Mouse (Mus musculus) ES-E14 (cell line): ENCODE measurements around the gene Serpinb11. TPM values are rescaled to one million over a fixed set of nuclear protein-coding genes. Genes with fewer than 3 reads are reported as not detected.

ENCODE experiments used
- DNase-seq: peaks from one replicate; pipeline ENCODE4 v3.0.0-alpha.2; 2013; ENCODE audit warnings: low read depth, low spot score
- H3K27ac ChIP-seq: 2 replicates; pipeline ENCODE4 v1.5.1; 2012; ENCODE audit warnings: low read depth, mild to moderate bottlenecking, low read length, moderate library complexity, mixed read lengths; ENCODE audit not compliant: poor library complexity, insufficient read depth, severe bottlenecking
- H3K36me3 ChIP-seq: 2 replicates; pipeline ENCODE4 v1.6.1; 2012; ENCODE audit warnings: mild to moderate bottlenecking, low read length, moderate library complexity, mixed read lengths; ENCODE audit not compliant: control insufficient read depth, poor library complexity, insufficient read depth, severe bottlenecking
- H3K4me1 ChIP-seq, 2 experiments: fragments of 150-350 bp in 1 of 2; sonication (generic) in 1 of 2; 2 replicates each; pipeline ENCODE4 v1.6.1; 2012; ENCODE audit warnings: low read length in 2 of 2, mild to moderate bottlenecking in 1 of 2, mixed read lengths in 1 of 2; ENCODE audit not compliant: control insufficient read depth in 2 of 2, insufficient read depth in 2 of 2, poor library complexity in 1 of 2
- H3K4me3 ChIP-seq, 2 experiments: fragments of 150-350 bp in 1 of 2; sonication (generic) in 1 of 2; 2 replicates each; pipeline ENCODE4 v1.5.1; 2012; ENCODE audit warnings: low read length in 2 of 2, low read depth in 1 of 2, mild to moderate bottlenecking in 1 of 2, mixed read lengths in 1 of 2; ENCODE audit not compliant: insufficient read depth in 1 of 2, poor library complexity in 1 of 2, severe bottlenecking in 1 of 2
- H3K9ac ChIP-seq: 2 replicates; pipeline ENCODE4 v1.6.1; 2012; ENCODE audit warnings: low read depth, mild to moderate bottlenecking, low read length, mixed read lengths; ENCODE audit not compliant: poor library complexity, insufficient read depth, severe bottlenecking
- H3K9me3 ChIP-seq: fragments of 150-350 bp; sonication (generic); 2 replicates; pipeline ENCODE4 v1.6.1; 2012; ENCODE audit warnings: low read depth, mild to moderate bottlenecking, low read length; ENCODE audit not compliant: control insufficient read depth, insufficient read depth
- CHD2 ChIP-seq: IDR thresholded peaks from 2 replicates; pipeline ENCODE4 v1.6.1; 2014; ENCODE audit warnings: mild to moderate bottlenecking, low read depth, low read length, inconsistent platforms
- HCFC1 ChIP-seq: IDR thresholded peaks from 2 replicates; pipeline ENCODE4 v1.6.1; 2012; ENCODE audit warnings: low read length, inconsistent platforms, borderline replicate concordance; ENCODE audit not compliant: insufficient read depth
- MAFK ChIP-seq: IDR thresholded peaks from 2 replicates; pipeline ENCODE4 v1.6.1; 2014; ENCODE audit warnings: mild to moderate bottlenecking, low read depth, low read length, inconsistent platforms; ENCODE audit not compliant: insufficient read depth
- ZC3H11A ChIP-seq: IDR thresholded peaks from 2 replicates; pipeline ENCODE4 v1.6.1; 2012; ENCODE audit warnings: low read depth, mild to moderate bottlenecking, inconsistent platforms, low read length, borderline replicate concordance
- ZNF384 ChIP-seq: IDR thresholded peaks from 2 replicates; pipeline ENCODE4 v1.6.1; 2012; ENCODE audit warnings: low read depth, low read length, inconsistent platforms
- in situ Hi-C, 2 experiments: fragments of 600-800 bp; cut with MboI; formaldehyde crosslinking; loops; one replicate each; pipeline ENCODE4 v1.15.1; 2025; ENCODE audit warnings: low sequenced_read_pairs in 2 of 2, inconsistent platforms in 1 of 2; ENCODE audit not compliant: unreplicated experiment in 2 of 2
- total RNA-seq: library from RNA; depleted of rRNA; stranded (reverse); fragments of 300-350 nt; gene quantifications from 2 replicates; pipeline ENCODE4 v1.2.3, GENCODE M21; 2012; rRNA removed

Gene Serpinb11
- total RNA-seq, 1 experiment: not detected

GRCm38 (mm10) chr1:107399355-107399754, 38.4 kb downstream of the Serpinb11 start, which contains the start of gene Serpinb7:
Gene Serpinb7, plus strand, starts transcription at chr1:107399655.
- in situ Hi-C loops: no loop called here
- Histone ChIP-seq H3K4me1 (no peaks in the 10 kb centered on the region), H3K36me3 (no peaks in the 10 kb centered on the region), H3K9ac (no peak within 1 kb of the TSS), H3K4me3 (no peak within 1 kb of the TSS), H3K9me3 (no peaks in the 10 kb centered on the region), H3K27ac (no peak within 1 kb of the TSS)
- TF ChIP-seq ZC3H11A: no peak
- no peak for TF ChIP-seq ZNF384
- no peak for TF ChIP-seq HCFC1
- TF ChIP-seq MAFK: no peak
- TF ChIP-seq CHD2: no peak
- DNase-seq: no peak

- Histone ChIP-seq H3K4me1 (no peaks in the 10 kb centered on the region), H3K9ac (no peak overlapping the region), H3K9me3 (no peaks in the 10 kb centered on the region), H3K4me3 (no peak overlapping the region), H3K27ac (no peak overlapping the region), H3K36me3 (no peaks in the 10 kb centered on the region)
- in situ Hi-C loops: no loop called here
- no peak for TF ChIP-seq ZNF384
- TF ChIP-seq ZC3H11A: no peak
- TF ChIP-seq CHD2: no peak
- TF ChIP-seq MAFK: no peak
- no peak for TF ChIP-seq HCFC1
- no peak for DNase-seq
Observed at GRCm38 (mm10) chr1:107402082-107402481, 41.1 kb downstream of the Serpinb11 start.

GRCm38 (mm10) chr1:107414650-107415049, 53.7 kb downstream of the Serpinb11 start:
- no peaks in the 10 kb centered on the region for H3K36me3 ChIP-seq
- H3K27ac ChIP-seq: no peak overlapping the region
- no peak overlapping the region for H3K4me3 ChIP-seq
- no peak for DNase-seq
- H3K9ac ChIP-seq: no peak overlapping the region
- in situ Hi-C loops: no loop called here
- no peak for TF ChIP-seq ZC3H11A
- no peak for TF ChIP-seq MAFK
- no peak for TF ChIP-seq CHD2
- TF ChIP-seq HCFC1: no peak
- TF ChIP-seq ZNF384: no peak
- H3K9me3 ChIP-seq: no peaks in the 10 kb centered on the region
- no peaks in the 10 kb centered on the region for H3K4me1 ChIP-seq

- H3K36me3 ChIP-seq: no peaks in the 10 kb centered on the region
- H3K4me3 ChIP-seq: no peak overlapping the region
- TF ChIP-seq ZNF384 (no peak), ZC3H11A (no peak), HCFC1 (no peak), CHD2 (no peak), MAFK (no peak)
- no peak overlapping the region for H3K9ac ChIP-seq
- no peaks in the 10 kb centered on the region for H3K9me3 ChIP-seq
- H3K4me1 ChIP-seq: no peaks in the 10 kb centered on the region
- no peak for DNase-seq
- in situ Hi-C loops: no loop called here
- H3K27ac ChIP-seq: no peak overlapping the region
Observed at GRCm38 (mm10) chr1:107422487-107422886, 61.5 kb downstream of the Serpinb11 start.

Other genes with a start within 250 kb of the Serpinb11 start
- not detected in 2 replicates for gene Serpinb3b, start 82.8 kb upstream of the Serpinb11 start, total RNA-seq
- gene Serpinb3c, start 82.8 kb upstream of the Serpinb11 start, total RNA-seq: not detected in 2 replicates
- not detected in 2 replicates for gene Serpinb7, start 38.5 kb downstream of the Serpinb11 start, total RNA-seq
- gene Serpinb2, start 150.2 kb downstream of the Serpinb11 start, total RNA-seq: 0.85 TPM in 1 of 2 replicates, not detected in the other
- gene Serpinb8, start 228.8 kb downstream of the Serpinb11 start, total RNA-seq: 0.80 and 1.0 TPM in 2 replicates